Mouse (Mus musculus) heart, embryonic 16.5 days (tissue): Measurements from ENCODE around the gene Nbea. TPM values are rescaled to one million over a fixed set of nuclear protein-coding genes. Genes with fewer than 3 reads are reported as not detected.
A peak's percentile ranks its signal among the peaks of the same experiment; 100 is the strongest.

Experiments used
- ATAC-seq: fragments of 200-750 bp; cut with Nextera tagmentation; replicated peaks from 2 replicates; pipeline ENCODE4 v1.8.0; 2017; ENCODE audit warnings: moderate number of reproducible peaks; ENCODE audit not compliant: insufficient read depth, low FRiP score; ENCODE audit errors: extremely low read depth
- H3K27ac ChIP-seq: fragments of 300-500 bp; sonication (generic); 2 replicates; pipeline ENCODE4 v1.5.1; 2014; ENCODE audit warnings: mild to moderate bottlenecking, low read length, control low read depth, moderate library complexity
- H3K27me3 ChIP-seq: fragments of 300-500 bp; sonication (generic); 2 replicates; pipeline ENCODE4 v1.6.1; 2014; ENCODE audit warnings: low read length, mixed read lengths; ENCODE audit not compliant: control insufficient read depth, insufficient read depth
- H3K36me3 ChIP-seq: fragments of 300-500 bp; sonication (generic); 2 replicates; pipeline ENCODE4 v1.6.1; 2014; ENCODE audit not compliant: control insufficient read depth, insufficient read depth
- H3K4me1 ChIP-seq: fragments of 300-500 bp; sonication (generic); 2 replicates; pipeline ENCODE4 v1.6.1; 2014; ENCODE audit warnings: low read length, mixed read lengths; ENCODE audit not compliant: control insufficient read depth, insufficient read depth
- H3K4me2 ChIP-seq: fragments of 300-500 bp; sonication (generic); 2 replicates; pipeline ENCODE4 v1.6.1; 2014; ENCODE audit warnings: low read depth, mild to moderate bottlenecking, control low read depth, low read length
- H3K4me3 ChIP-seq: fragments of 300-500 bp; sonication (generic); 2 replicates; pipeline ENCODE4 v1.5.1; 2014; ENCODE audit warnings: mild to moderate bottlenecking, control low read depth, low read length
- H3K9ac ChIP-seq: fragments of 300-500 bp; sonication (generic); 2 replicates; pipeline ENCODE4 v1.6.1; 2014; ENCODE audit warnings: low read length, control low read depth
- H3K9me3 ChIP-seq: fragments of 300-500 bp; sonication (generic); replicated peaks from 2 replicates; pipeline ENCODE4 v1.6.1; 2016; ENCODE audit warnings: low read length; ENCODE audit not compliant: control insufficient read depth
- WGBS: fragments of 180-500 bp; shearing (Covaris S2); extraction: QIAGEN DNeasy Blood & Tissue Kit; methylation state at CpG from one replicate; pipeline ENCODE4 v1.1.7; 2014; 5-methylcytosine and 5-hydroxymethylcytosine counted together
- polyA plus RNA-seq: library from polyadenylated mRNA; unstranded; fragments of >200 nt; fragmentation: Nextera tagmentation; extraction: Ambion mirVana; gene quantifications from 2 replicates; pipeline ENCODE4 v1.2.1, GENCODE M21; 2015

The Nbea gene
- polyA plus RNA-seq, result 6.9 and 7.0 TPM in 2 replicates

DNA sequence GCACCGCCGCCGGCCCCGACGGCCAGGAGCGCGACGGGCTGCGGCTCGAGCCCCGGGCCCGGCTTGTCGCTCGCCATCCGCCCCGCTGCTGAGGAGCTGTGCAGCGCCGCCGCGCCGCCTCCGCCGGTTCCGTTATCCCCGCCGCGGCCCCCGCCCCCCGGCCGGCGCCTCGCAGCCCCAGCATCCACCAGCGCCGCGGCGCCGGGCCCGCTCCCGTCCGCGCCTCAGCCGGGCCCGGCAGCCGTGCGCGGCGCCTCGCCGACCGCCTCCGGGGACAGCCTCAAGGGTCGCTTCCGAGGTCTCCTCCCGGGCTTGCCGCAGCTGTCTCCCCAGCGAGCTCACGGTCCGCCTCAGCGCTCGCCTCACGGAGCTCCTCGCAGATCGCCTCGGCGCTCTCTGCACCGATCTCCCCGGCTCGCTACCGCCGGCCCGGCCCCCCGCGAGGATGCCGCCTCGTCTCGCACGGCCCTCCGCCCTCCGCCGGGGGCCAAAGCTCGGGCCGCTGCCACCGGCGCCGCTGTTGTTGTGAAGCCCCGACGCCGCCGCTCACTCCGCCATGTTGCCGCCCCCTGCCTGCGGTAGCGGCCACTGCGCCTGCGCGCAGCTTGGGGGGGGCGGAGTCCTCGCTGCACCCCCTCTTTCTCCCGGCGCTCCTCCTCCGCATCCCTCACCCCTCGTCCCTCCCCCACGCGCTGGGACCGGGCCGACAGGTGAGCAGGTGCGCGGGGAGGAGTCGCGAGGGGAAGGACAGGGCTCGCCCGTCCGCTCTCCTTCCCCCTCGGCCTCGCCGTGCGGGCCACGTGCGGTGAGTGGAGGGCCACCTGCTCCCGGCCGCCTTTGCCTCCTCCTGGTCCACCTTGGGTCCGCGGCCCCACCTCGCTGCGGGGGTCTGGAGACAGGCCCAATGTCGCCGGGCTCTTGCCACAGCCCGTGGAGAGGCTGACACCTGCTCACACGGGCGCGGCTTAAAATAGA, at the start of gene Nbea:
Gene Nbea (minus strand): TSS at position 543 of the 975 bp plus-strand sequence.
- H3K9me3 ChIP-seq, result no peaks in the 10 kb centered on the region
- H3K4me1 ChIP-seq, result peaks cover 16% of the 10 kb centered on the region
- peak; percentile 82 for ATAC-seq
- no peaks in the 10 kb centered on the region for H3K36me3 ChIP-seq
- H3K4me3 ChIP-seq, result peak within 1 kb of the TSS; percentile 91
- peak within 1 kb of the TSS; percentile 88 for H3K27ac ChIP-seq
- H3K9ac ChIP-seq, result peak within 1 kb of the TSS; percentile 89
- peak within 1 kb of the TSS; percentile 91 for H3K4me2 ChIP-seq
- no peaks in the 10 kb centered on the region for H3K27me3 ChIP-seq
- WGBS, result under 1% methylated on average over 116 of the region's 131 CpGs

DNA sequence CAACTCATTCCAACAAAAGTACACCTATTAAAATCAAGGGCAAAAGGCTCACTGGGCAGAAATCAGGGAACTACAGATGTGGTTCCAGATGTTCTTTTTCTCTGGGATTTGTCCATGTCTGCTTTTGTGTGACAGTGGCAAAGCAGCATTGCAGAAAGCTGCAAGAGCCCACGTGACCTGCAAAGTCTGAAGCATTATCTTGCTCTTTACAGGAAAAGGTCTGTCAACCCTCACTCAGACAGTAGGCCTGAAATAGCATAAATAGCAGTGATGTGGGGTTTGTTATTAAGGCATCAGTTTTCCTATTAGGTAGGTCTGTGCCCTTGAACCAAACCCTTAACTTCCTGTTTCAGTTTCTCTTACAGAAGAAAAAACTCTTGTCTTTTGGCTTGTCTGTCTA, 45.8 kb upstream of the Nbea start:
- Histone ChIP-seq H3K4me2 (no peak overlapping the region), H3K4me1 (no peaks in the 10 kb centered on the region), H3K9me3 (no peaks in the 10 kb centered on the region), H3K27me3 (no peaks in the 10 kb centered on the region), H3K4me3 (no peak overlapping the region), H3K36me3 (no peaks in the 10 kb centered on the region), H3K27ac (no peak overlapping the region), H3K9ac (no peak overlapping the region)
- ATAC-seq, result peak; percentile 55; the same call in 1 of the 2 replicates
- 10% methylated on average over 1 of the region's 1 CpGs for WGBS

DNA sequence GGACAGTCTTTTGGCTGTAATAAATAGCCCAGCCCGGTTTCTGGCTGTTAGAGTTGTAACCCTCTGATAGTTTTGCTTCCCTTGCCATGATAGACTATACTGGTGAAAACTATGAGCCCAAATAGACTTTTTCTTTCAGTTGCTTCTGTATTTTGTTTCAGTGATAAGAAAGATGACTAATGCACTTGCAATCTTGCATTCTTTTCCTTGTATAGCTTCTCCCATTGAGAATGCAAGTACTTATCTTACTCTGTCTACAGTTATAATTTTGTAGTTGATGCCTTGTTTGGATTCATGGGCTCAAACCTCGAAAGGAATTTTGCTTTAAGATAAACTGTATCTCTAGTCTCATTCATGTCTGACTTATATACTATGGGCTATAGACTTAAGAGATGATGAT, 32.5 kb upstream of the Nbea start:
- Histone ChIP-seq H3K36me3 (no peaks in the 10 kb centered on the region), H3K4me1 (peaks cover 6% of the 10 kb centered on the region; the same call in 1 of the 2 replicates), H3K9ac (no peak overlapping the region), H3K4me3 (no peak overlapping the region), H3K27ac (no peak overlapping the region), H3K4me2 (no peak overlapping the region), H3K27me3 (no peaks in the 10 kb centered on the region), H3K9me3 (no peaks in the 10 kb centered on the region)
- WGBS, result 30% methylated on average over 2 of the region's 2 CpGs
- no peak for ATAC-seq

DNA sequence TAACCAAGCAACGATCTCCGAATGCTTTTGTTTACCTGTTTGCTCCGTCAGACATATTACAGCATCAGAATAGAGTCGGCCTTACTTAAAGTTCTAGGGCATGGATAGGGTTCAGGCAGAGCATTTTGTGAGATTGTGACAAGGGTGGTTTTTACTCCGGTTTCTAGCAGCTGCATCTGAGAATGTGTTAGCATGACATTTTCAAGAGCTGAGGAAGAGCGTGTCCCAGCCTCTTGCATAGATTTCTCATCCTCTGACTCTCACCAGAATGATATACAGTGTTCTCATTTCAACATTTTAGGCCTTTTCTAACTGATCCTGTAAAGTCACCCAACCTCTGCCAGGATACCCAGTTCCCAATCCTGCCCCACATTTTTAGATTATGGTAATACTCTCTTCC, 20.5 kb upstream of the Nbea start:
- ATAC-seq, result no peak
- Histone ChIP-seq H3K4me2 (no peak overlapping the region), H3K4me3 (no peak overlapping the region), H3K27ac (no peak overlapping the region), H3K36me3 (no peaks in the 10 kb centered on the region), H3K9ac (no peak overlapping the region), H3K27me3 (no peaks in the 10 kb centered on the region), H3K4me1 (no peaks in the 10 kb centered on the region), H3K9me3 (no peaks in the 10 kb centered on the region)
- 71% methylated on average over 6 of the region's 6 CpGs for WGBS

DNA sequence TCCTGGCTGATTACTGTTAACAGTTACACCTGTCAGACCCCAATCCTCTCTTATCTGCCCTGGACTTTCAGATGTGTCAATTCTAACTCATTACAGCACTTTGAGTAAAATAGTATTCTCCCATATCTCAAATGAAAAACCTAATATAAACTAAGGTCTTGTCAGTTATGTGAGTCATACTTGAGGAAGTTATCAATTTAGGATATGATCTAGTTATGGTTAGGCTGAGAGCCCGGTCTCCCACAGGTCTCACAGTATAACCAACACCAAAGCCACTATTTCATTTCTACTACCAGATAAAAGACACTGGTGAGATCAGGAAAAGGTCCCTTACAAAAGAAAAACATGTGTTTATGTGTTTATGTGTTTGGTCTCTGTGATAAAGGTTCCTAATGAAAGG, 4.7 kb upstream of the Nbea start:
- H3K9me3 ChIP-seq, result no peaks in the 10 kb centered on the region
- H3K4me2 ChIP-seq, result no peak overlapping the region
- H3K27me3 ChIP-seq, result no peaks in the 10 kb centered on the region
- H3K9ac ChIP-seq, result no peak overlapping the region
- 69% methylated on average over 1 of the region's 1 CpGs for WGBS
- H3K4me3 ChIP-seq, result no peak overlapping the region
- H3K27ac ChIP-seq, result no peak overlapping the region
- H3K4me1 ChIP-seq, result 0 out of 2 replicates have a peak, but pooled peaks cover 2% of the 10 kb centered on the region
- no peak for ATAC-seq
- no peaks in the 10 kb centered on the region for H3K36me3 ChIP-seq

DNA sequence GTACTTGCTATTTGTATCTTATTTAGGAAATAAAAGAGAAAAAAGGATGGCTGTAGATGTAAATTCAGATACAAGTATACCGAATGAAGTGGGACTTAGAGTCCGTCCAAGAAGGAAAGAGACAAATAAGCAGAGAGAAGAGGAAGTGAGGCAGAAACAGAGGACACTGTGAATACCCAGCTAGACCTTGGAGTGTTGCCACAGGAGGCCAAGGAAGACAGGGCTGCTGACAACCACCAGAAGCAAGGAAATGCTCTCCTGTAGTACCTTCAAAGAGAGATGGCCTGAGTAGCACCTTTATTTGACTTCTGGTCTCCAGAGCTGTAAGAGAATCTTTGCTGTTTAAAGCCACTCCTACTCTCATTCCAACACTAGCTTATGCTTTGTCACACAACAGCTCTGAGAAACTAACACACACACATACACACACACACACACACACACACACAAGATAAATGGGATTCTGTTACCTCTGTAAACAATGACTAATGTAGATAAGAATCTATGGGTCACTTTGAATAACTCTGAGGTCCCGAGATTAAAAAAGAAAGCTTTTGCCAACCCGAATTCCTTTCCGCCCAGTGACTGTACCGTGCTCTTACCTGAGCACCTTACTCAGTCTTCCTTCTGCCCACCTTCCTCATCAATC, 3.8 kb upstream of the Nbea start:
- H3K4me1 ChIP-seq, result 0 out of 2 replicates have a peak, but pooled peaks cover 3% of the 10 kb centered on the region
- no peaks in the 10 kb centered on the region for H3K9me3 ChIP-seq
- ATAC-seq, result no peak
- no peak overlapping the region for H3K4me3 ChIP-seq
- H3K4me2 ChIP-seq, result no peak overlapping the region
- no peak overlapping the region for H3K9ac ChIP-seq
- 59% methylated on average over 6 of the region's 6 CpGs for WGBS
- no peak overlapping the region for H3K27ac ChIP-seq
- no peaks in the 10 kb centered on the region for H3K36me3 ChIP-seq
- no peaks in the 10 kb centered on the region for H3K27me3 ChIP-seq

DNA sequence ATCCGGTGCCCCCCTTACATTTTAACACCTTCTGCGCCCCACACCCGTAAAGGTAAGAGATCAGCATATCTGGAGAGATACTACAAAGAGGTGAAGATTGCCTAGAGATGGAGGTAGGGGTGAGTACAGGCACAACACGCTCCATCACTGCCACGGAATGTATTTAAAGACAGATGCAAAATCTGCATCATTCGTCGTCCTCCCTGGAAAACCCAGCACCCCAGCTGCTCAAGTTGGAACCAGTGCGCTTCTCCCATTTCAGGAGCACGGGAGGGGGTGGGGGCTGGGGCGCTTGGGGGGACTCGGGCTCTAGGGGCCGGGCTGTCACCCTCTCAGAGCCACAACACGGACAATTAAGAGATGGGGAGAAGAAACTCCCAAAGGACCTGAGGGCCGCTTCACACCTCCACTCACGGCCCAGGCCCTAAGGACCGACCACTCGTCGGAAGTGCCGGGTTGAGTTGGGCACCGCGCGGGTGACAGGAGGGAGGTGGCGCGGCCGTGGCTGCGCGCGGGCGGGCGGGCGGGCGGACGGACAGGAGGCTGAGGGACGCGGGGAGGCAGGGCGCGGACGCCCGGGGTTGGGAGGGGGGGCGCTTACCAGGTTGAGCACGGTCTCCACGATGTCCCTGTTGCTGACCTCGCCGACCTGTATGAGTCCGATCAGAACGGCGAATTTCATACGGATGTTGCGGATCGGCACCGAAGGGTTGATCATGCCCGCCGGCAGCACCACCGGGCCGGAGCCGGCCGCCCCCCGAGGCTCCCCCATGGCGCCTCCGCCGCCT, 936 bp downstream of the Nbea start:
- Histone ChIP-seq H3K4me2 (peak overlapping the region; percentile 91), H3K27me3 (no peaks in the 10 kb centered on the region), H3K9ac (peak overlapping the region; percentile 89), H3K9me3 (no peaks in the 10 kb centered on the region), H3K36me3 (no peaks in the 10 kb centered on the region), H3K4me1 (peaks cover 16% of the 10 kb centered on the region), H3K27ac (peak overlapping the region; percentile 88), H3K4me3 (peak overlapping the region; percentile 91)
- ATAC-seq, result peak; percentile 73
- under 1% methylated on average over 45 of the region's 61 CpGs for WGBS

DNA sequence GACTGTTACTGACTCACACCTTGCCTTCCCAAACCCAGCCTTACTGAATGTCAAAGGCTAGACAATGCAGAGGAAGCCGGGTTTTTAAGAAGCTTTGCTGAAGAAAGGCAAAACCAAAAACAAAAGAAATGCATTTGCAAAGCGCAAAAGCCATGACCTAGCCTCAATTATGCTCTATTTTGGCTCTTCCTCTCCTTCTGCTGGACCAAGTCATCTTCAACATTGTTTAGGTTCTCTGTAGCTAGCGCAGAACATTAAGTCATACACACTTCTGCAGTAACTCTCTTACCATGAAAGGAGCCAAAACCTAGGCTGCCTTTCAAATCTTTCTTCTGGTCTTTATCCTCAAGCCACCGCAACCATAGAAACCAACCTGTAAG, 1.5 kb downstream of the Nbea start:
- Histone ChIP-seq H3K4me3 (peak overlapping the region; percentile 91), H3K4me2 (peak overlapping the region; percentile 91), H3K27me3 (no peaks in the 10 kb centered on the region), H3K4me1 (peaks cover 16% of the 10 kb centered on the region), H3K9me3 (no peaks in the 10 kb centered on the region), H3K36me3 (no peaks in the 10 kb centered on the region), H3K9ac (peak overlapping the region; percentile 89), H3K27ac (peak overlapping the region; percentile 88; the same call in 1 of the 2 replicates)
- no peak for ATAC-seq
- 5% methylated on average over 4 of the region's 4 CpGs for WGBS
